Mouse (Mus musculus) MEL (cell line): ENCODE data around the gene Igf2bp1. TPM values are rescaled to one million over a fixed set of nuclear protein-coding genes. Genes with fewer than 3 reads are reported as not detected.

Experiments used
- DNase-seq: peaks from one replicate; pipeline ENCODE4 v3.0.0; 2011; ENCODE audit warnings: low read depth, low spot score
- H3K27ac ChIP-seq: 2 replicates; pipeline ENCODE4 v1.5.1; 2012; ENCODE audit warnings: low read depth, mild to moderate bottlenecking, control low read depth, low read length, moderate library complexity; ENCODE audit not compliant: control insufficient read depth
- H3K27me3 ChIP-seq, 2 experiments: fragments of 150-350 bp in 1 of 2; sonication (generic) in 1 of 2; 2 replicates each; pipeline ENCODE4 v1.6.1; 2012; ENCODE audit warnings: low read length in 2 of 2, mild to moderate bottlenecking in 2 of 2, improper control_type of control experiment in 1 of 2, moderate library complexity in 1 of 2; ENCODE audit not compliant: insufficient read depth in 2 of 2, control insufficient read depth in 1 of 2
- H3K36me3 ChIP-seq, 2 experiments: 2 replicates each; pipeline ENCODE4 v1.6.1; 2012 to 2014; ENCODE audit warnings: low read length in 2 of 2, improper control_type of control experiment in 1 of 2, inconsistent platforms in 1 of 2, mild to moderate bottlenecking in 1 of 2; ENCODE audit not compliant: insufficient read depth in 2 of 2, control insufficient read depth in 1 of 2
- H3K4me1 ChIP-seq, 2 experiments: fragments of 150-350 bp in 1 of 2; sonication (generic) in 1 of 2; 2 replicates each; pipeline ENCODE4 v1.6.1; 2012; ENCODE audit warnings: low read length in 2 of 2, improper control_type of control experiment in 1 of 2, mild to moderate bottlenecking in 1 of 2; ENCODE audit not compliant: insufficient read depth in 2 of 2, control insufficient read depth in 1 of 2
- H3K4me3 ChIP-seq, 2 experiments: fragments of 150-350 bp in 1 of 2; sonication (generic) in 1 of 2; 2 replicates each; pipeline ENCODE4 v1.5.1; 2012; ENCODE audit warnings: low read depth in 2 of 2, low read length in 2 of 2, mild to moderate bottlenecking in 2 of 2, moderate library complexity in 2 of 2, control low read depth in 1 of 2, improper control_type of control experiment in 1 of 2; ENCODE audit not compliant: control insufficient read depth in 1 of 2, insufficient read depth in 1 of 2
- H3K79me2 ChIP-seq: 2 replicates; pipeline ENCODE4 v1.6.1; 2012; ENCODE audit warnings: mild to moderate bottlenecking, low read length, moderate library complexity; ENCODE audit not compliant: control insufficient read depth, poor library complexity, insufficient read depth
- H3K9ac ChIP-seq: 2 replicates; pipeline ENCODE4 v1.6.1; 2012; ENCODE audit warnings: low read depth, mild to moderate bottlenecking, control low read depth, low read length, moderate library complexity; ENCODE audit not compliant: control insufficient read depth, poor library complexity, severe bottlenecking
- H3K9me3 ChIP-seq: fragments of 150-350 bp; sonication (generic); replicated peaks from 2 replicates; pipeline ENCODE4 v1.6.1; 2012; ENCODE audit warnings: mild to moderate bottlenecking, low read length, improper control_type of control experiment, moderate library complexity; ENCODE audit not compliant: insufficient read depth
- BHLHE40 ChIP-seq: IDR thresholded peaks from 2 replicates; pipeline ENCODE4 v1.6.1; 2012; ENCODE audit warnings: low read depth, mild to moderate bottlenecking, inconsistent platforms, low read length, improper control_type of control experiment, borderline replicate concordance
- CHD2 ChIP-seq: IDR thresholded peaks from 2 replicates; pipeline ENCODE4 v1.6.1; 2011; ENCODE audit warnings: low read length, improper control_type of control experiment
- EP300 ChIP-seq, 2 experiments: IDR thresholded peaks; 2 replicates each; pipeline ENCODE4 v1.6.1; 2011; ENCODE audit warnings: improper control_type of control experiment in 2 of 2, low read length in 2 of 2, low read depth in 1 of 2, mild to moderate bottlenecking in 1 of 2
- ETS1 ChIP-seq: IDR thresholded peaks from 2 replicates; pipeline ENCODE4 v1.6.1; 2012; ENCODE audit warnings: low read depth, mild to moderate bottlenecking, inconsistent platforms, low read length, improper control_type of control experiment, moderate library complexity
- GATA1 ChIP-seq: IDR thresholded peaks from 2 replicates; pipeline ENCODE4 v1.6.1; 2011; ENCODE audit warnings: low read depth, low read length, improper control_type of control experiment
- HCFC1 ChIP-seq: IDR thresholded peaks from 2 replicates; pipeline ENCODE4 v1.6.1; 2012; ENCODE audit warnings: low read depth, mild to moderate bottlenecking, inconsistent platforms, low read length, improper control_type of control experiment, moderate library complexity
- MXI1 ChIP-seq: IDR thresholded peaks from 2 replicates; pipeline ENCODE4 v1.6.1; 2011; ENCODE audit warnings: mild to moderate bottlenecking, low read depth, low read length, improper control_type of control experiment
- NELFE ChIP-seq: IDR thresholded peaks from 2 replicates; pipeline ENCODE4 v1.6.1; 2011; ENCODE audit warnings: low read depth, low read length, improper control_type of control experiment
- POLR2A ChIP-seq, 2 experiments: IDR thresholded peaks; 2 replicates each; pipeline ENCODE4 v1.6.1; 2011 to 2012; ENCODE audit warnings: low read length in 2 of 2, mild to moderate bottlenecking in 2 of 2, control low read depth in 1 of 2, improper control_type of control experiment in 1 of 2, low read depth in 1 of 2, moderate library complexity in 1 of 2; ENCODE audit not compliant: control insufficient read depth in 1 of 2, insufficient read depth in 1 of 2, poor library complexity in 1 of 2
- POLR2AphosphoS2 ChIP-seq: IDR thresholded peaks from 2 replicates; pipeline ENCODE4 v1.6.1; 2011; ENCODE audit warnings: low read length, improper control_type of control experiment
- SIN3A ChIP-seq: IDR thresholded peaks from 2 replicates; pipeline ENCODE4 v1.6.1; 2012; ENCODE audit warnings: low read length, improper control_type of control experiment, inconsistent platforms
- UBTF ChIP-seq: IDR thresholded peaks from 2 replicates; pipeline ENCODE4 v1.6.1; 2012; ENCODE audit warnings: low read depth, mild to moderate bottlenecking, inconsistent platforms, low read length, improper control_type of control experiment, moderate library complexity, borderline replicate concordance; ENCODE audit not compliant: insufficient read depth
- USF1 ChIP-seq: IDR thresholded peaks from 2 replicates; pipeline ENCODE4 v1.6.1; 2014; ENCODE audit warnings: low read depth, mild to moderate bottlenecking, inconsistent platforms, low read length, improper control_type of control experiment, moderate library complexity
- ZC3H11A ChIP-seq: IDR thresholded peaks from 2 replicates; pipeline ENCODE4 v1.6.1; 2012; ENCODE audit warnings: low read depth, mild to moderate bottlenecking, inconsistent platforms, low read length, improper control_type of control experiment
- ZMIZ1 ChIP-seq: IDR thresholded peaks from 2 replicates; pipeline ENCODE4 v1.6.1; 2012; ENCODE audit warnings: low read depth, mild to moderate bottlenecking, inconsistent platforms, low read length, improper control_type of control experiment, moderate library complexity
- ZNF384 ChIP-seq: IDR thresholded peaks from 2 replicates; pipeline ENCODE4 v1.6.1; 2012; ENCODE audit warnings: low read depth, mild to moderate bottlenecking, inconsistent platforms, low read length, improper control_type of control experiment
- polyA plus RNA-seq, 2 experiments: library from polyadenylated mRNA; stranded (reverse) in 1 of 2; unstranded in 1 of 2; fragments of >175 nt in 1 of 2; fragments of >200 nt in 1 of 2; gene quantifications; 2 replicates each; pipeline versions ENCODE4 v1.2.1 to v1.2.4; 2012; ENCODE audit warnings: low replicate concordance in 2 of 2, low read depth in 1 of 2; ENCODE audit not compliant: insufficient read length in 2 of 2, insufficient read depth in 1 of 2, missing spikeins in 1 of 2
- total RNA-seq: library from RNA; depleted of rRNA; stranded (reverse); fragments of 300-350 nt; gene quantifications from 2 replicates; pipeline ENCODE4 v1.2.3, GENCODE M21; 2012

The Igf2bp1 gene
- total and polyA plus RNA-seq, 3 experiments = 0.15 TPM; not detected in 2

DNA sequence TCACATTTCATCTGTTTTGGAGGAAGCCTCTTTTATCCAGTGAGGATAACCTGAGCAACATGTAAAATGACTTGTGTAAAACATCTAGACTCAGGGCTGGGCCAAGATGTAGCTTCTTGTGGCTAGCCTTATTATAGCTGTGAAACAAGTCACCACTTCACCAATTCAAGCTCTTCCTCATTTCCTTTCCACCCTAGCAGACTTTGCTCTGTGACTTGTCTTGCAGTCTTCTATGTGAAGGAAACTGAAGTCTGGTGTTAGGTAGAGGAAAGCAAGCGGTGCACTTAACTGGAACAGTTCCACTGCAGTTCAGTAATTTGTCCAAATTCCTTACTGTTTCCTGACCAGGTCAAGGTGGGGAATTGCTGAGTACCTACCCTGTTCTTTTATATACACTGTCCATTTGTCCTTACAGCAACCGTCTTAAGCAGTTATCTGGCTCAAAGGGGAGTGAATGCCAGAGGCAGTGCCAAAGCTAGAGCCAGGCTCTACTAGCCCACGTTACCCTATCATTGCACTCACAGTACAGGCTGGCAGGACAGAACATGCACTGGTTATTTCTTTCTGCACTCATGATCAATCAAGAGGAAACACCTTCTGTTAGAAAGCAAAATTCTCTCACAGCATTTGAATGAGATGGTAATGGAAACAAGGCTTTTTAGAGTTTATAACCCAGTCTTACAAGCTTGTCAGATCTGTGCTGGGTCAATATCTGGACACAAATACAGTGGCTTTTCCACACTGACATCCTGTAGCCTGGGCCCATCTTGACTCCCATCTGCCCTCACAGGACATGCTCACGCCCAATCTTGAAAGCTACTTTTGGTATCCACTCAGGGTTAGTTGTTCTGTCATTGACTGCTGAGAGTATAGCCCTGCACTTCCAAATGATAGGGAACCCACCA, 42.0 kb upstream of the Igf2bp1 start:
- Histone ChIP-seq H3K4me1 (peaks cover 5 to 9% of the 10 kb centered on the region in 2 experiments; a peak in 3 of 4 replicates), H3K79me2 (no peaks in the 10 kb centered on the region), H3K9ac (no peak overlapping the region), H3K9me3 (no peaks in the 10 kb centered on the region), H3K27me3 (no peaks in the 10 kb centered on the region), H3K27ac (no peak overlapping the region), H3K36me3 (peaks cover 18 to 40% of the 10 kb centered on the region in 2 experiments), H3K4me3 (no peak overlapping the region)
- TF ChIP-seq CHD2 = no peak
- no peak for TF ChIP-seq USF1
- TF ChIP-seq ZC3H11A = no peak
- TF ChIP-seq ZMIZ1 = peak; percentile 56; the same call in 1 of the 2 replicates
- TF ChIP-seq POLR2A (IDR thresholded peaks at IDR 0.05; ENCODE audit: control insufficient read depth in 1 of 2, insufficient read depth in 1 of 2, low read depth in 1 of 2, low read length in 2 of 2, poor library complexity in 1 of 2) = 0 out of 4 replicates have a peak, but pooled peaks of 1 of the 2 experiments have one; percentile 13
- TF ChIP-seq SIN3A = 0 out of 2 replicates have a peak, but pooled peaks have one; percentile 9
- DNase-seq = peak; percentile 56

DNA sequence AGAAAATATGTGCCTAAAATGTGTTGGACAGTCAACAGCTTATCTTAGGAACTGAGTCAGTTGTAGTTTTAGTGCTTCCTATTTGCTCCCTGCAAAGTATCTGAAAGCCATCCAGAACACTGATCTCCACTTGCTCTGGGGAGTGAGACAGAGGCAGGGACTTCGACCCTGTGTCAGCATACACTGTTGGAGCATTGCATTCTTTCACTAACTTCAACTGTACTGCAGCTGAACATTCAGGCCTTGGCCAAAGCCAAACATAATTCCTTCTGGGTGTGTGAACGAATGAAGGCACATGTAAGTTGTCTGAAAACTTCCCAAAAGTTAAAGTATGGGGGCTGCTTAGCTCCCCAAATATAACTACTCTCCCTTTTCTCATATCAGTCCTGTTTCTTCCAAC, 41.1 kb upstream of the Igf2bp1 start:
- H3K36me3 ChIP-seq = peaks cover 18 to 34% of the 10 kb centered on the region in 2 experiments
- no peak overlapping the region for H3K4me3 ChIP-seq
- H3K9ac ChIP-seq = no peak overlapping the region
- H3K4me1 ChIP-seq = peaks cover 5 to 9% of the 10 kb centered on the region in 2 experiments; a peak in 3 of 4 replicates
- H3K27ac ChIP-seq = peak overlapping the region; percentile 2; the same call in 1 of the 2 replicates
- TF ChIP-seq BHLHE40 (no peak), UBTF (no peak), ZMIZ1 (peak; percentile 38), GATA1 (peak; percentile 30; the same call in 1 of the 2 replicates), MXI1 (0 out of 2 replicates have a peak, but pooled peaks have one; percentile 22), ZNF384 (no peak), POLR2AphosphoS2 (peak; percentile 45; the same call in 1 of the 2 replicates), ETS1 (no peak), SIN3A (peak; percentile 50; the same call in 1 of the 2 replicates), EP300 (IDR thresholded peaks at IDR 0.05; ENCODE audit: low read depth in 1 of 2, low read length in 2 of 2) (0 out of 4 replicates have a peak, but pooled peaks of 1 of the 2 experiments have one; percentile 8), HCFC1 (no peak), POLR2A (IDR thresholded peaks at IDR 0.05; ENCODE audit: control insufficient read depth in 1 of 2, insufficient read depth in 1 of 2, low read depth in 1 of 2, low read length in 2 of 2, poor library complexity in 1 of 2) (peak in 1 of 2 experiments; percentile 44; a peak in 2 of 4 replicates), NELFE (no peak)
- peak; percentile 53 for DNase-seq
- no peaks in the 10 kb centered on the region for H3K79me2 ChIP-seq
- H3K9me3 ChIP-seq = no peaks in the 10 kb centered on the region
- H3K27me3 ChIP-seq = no peaks in the 10 kb centered on the region
